Mouse (Mus musculus) embryo, embryonic 9.5 days (tissue): ENCODE measurements around the gene Cdc123.
A peak's percentile ranks its signal among the peaks of the same experiment; 100 is the strongest.

Source experiments
- DNase-seq: peaks from one replicate; pipeline ENCODE4 v3.0.0-alpha.2; 2017; ENCODE audit errors: extremely low spot score

The Cdc123 gene

GRCm38 (mm10) chr2:5804440-5805045 is 40.4 kb downstream of the Cdc123 start:
- no peak for DNase-seq

GRCm38 (mm10) chr2:5801927-5802590 is 42.9 kb downstream of the Cdc123 start:
- no peak for DNase-seq

- no peak for DNase-seq
These were observed 43.8 kb downstream of the Cdc123 start for GRCm38 (mm10) chr2:5801182-5801640.

- no peak for DNase-seq
These were observed 46.9 kb downstream of the Cdc123 start for GRCm38 (mm10) chr2:5797816-5798672.

- DNase-seq, result no peak
These were observed 51.2 kb downstream of the Cdc123 start for GRCm38 (mm10) chr2:5793771-5794170.

GRCm38 (mm10) chr2:5792056-5792455 is 52.9 kb downstream of the Cdc123 start:
- no peak for DNase-seq

GRCm38 (mm10) chr2:5789625-5790160 is 55.3 kb downstream of the Cdc123 start:
- DNase-seq, result no peak

- DNase-seq, result no peak
These were observed 57.6 kb downstream of the Cdc123 start for GRCm38 (mm10) chr2:5787391-5787790.

GRCm38 (mm10) chr2:5772464-5772863 is 72.5 kb downstream of the Cdc123 start:
- DNase-seq, result no peak

- DNase-seq, result peak; percentile 16
These were observed 74.2 kb downstream of the Cdc123 start for GRCm38 (mm10) chr2:5770708-5771241.

GRCm38 (mm10) chr2:5769630-5770029 is 75.3 kb downstream of the Cdc123 start:
- no peak for DNase-seq

- DNase-seq, result no peak
These were observed 76.0 kb downstream of the Cdc123 start for GRCm38 (mm10) chr2:5768946-5769345.

- no peak for DNase-seq
These were observed 82.9 kb downstream of the Cdc123 start for GRCm38 (mm10) chr2:5762031-5762430.

GRCm38 (mm10) chr2:5760479-5761008 is 84.4 kb downstream of the Cdc123 start:
- DNase-seq, result no peak

- no peak for DNase-seq
These were observed 86.4 kb downstream of the Cdc123 start for GRCm38 (mm10) chr2:5758569-5758968.

GRCm38 (mm10) chr2:5750872-5751271 is 94.1 kb downstream of the Cdc123 start:
- DNase-seq, result no peak

GRCm38 (mm10) chr2:5749210-5749609 is 95.8 kb downstream of the Cdc123 start:
- no peak for DNase-seq

GRCm38 (mm10) chr2:5747545-5748043 is 97.4 kb downstream of the Cdc123 start:
- DNase-seq, result no peak

- DNase-seq, result no peak
These were observed 98.4 kb downstream of the Cdc123 start for GRCm38 (mm10) chr2:5746529-5746928.
